Mouse (Mus musculus): ENCODE data around the gene Hcrtr2.

DNA sequence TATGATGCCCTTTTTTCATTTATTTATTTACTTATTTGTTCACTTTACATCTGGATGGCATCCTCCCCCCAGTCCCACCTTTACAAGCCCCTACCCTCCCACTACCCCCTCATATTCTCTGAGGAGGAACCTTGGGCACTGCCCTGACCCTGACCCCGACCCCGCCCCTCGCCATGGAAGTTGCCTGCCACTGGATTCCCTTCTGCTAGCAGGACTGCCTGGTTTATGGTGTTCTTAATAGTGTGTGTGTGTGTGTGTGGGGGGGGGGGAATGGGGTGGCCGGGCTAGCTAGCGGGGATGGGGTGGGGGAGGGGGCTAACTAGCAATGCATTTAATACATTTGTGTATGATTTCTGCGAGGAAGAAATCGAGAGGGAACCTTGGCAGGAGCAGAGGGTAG, 88.8 kb downstream of the Hcrtr2 start:
- TF ChIP-seq CTCF (IDR thresholded peaks at IDR 0.05; ENCODE audit: borderline replicate concordance, control insufficient read depth, extremely low read depth, insufficient read depth, low read length, poor library complexity), result no peak
- no peak for TF ChIP-seq POLR2A (IDR thresholded peaks at IDR 0.05; ENCODE audit: control insufficient read depth, extremely low read depth, insufficient read depth, low read length, poor library complexity)
